Mouse (Mus musculus) lung, adult 2 months (tissue): ENCODE measurements around the gene Polr3b.

Experiments used
- CTCF ChIP-seq: fragments of 200-500 bp; IDR thresholded peaks from 2 replicates; pipeline ENCODE4 v1.5.1; 2011; ENCODE audit warnings: mild to moderate bottlenecking, low read length, control low read depth; ENCODE audit not compliant: insufficient read depth
- POLR2A ChIP-seq: fragments of 200-500 bp; IDR thresholded peaks from 2 replicates; pipeline ENCODE4 v1.6.1; 2011; ENCODE audit warnings: low read depth, mild to moderate bottlenecking, control low read depth, low read length, borderline replicate concordance; ENCODE audit errors: extremely low read depth

DNA sequence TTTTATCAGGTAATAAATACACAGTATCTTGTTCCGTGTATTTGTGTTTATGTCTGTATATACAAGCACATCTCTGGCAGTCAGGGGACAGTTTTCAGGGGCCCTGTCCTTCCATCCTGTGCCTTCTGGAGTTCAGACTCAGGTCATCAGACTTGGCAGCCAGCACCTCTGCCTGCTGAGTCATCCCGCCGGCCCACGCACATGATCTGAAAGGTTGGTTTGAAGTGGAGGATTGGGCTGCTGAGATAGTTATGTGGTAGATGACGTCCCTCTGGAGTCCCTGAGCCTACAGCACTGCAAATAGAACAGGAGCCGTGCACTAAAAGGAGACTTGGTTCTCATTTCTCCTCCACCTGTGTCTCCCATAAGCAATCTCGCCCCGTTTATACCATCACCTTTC lies 79.0 kb downstream of the Polr3b start:
- no peak for TF ChIP-seq CTCF
- TF ChIP-seq POLR2A = no peak
